Mouse (Mus musculus) gastrocnemius, adult 8-10 months (tissue): Measurements from ENCODE around the gene Cd163l1. TPM values are rescaled to one million over a fixed set of nuclear protein-coding genes. Genes with fewer than 3 reads are reported as not detected.

ENCODE experiments used
- DNase-seq, 2 experiments: peaks; one replicate each; pipeline ENCODE4 v3.0.0; 2022; ENCODE audit warnings: low spot score in 2 of 2
- total RNA-seq, 4 experiments: library from RNA; stranded (reverse); gene quantifications; 2 replicates each; pipeline ENCODE4 v1.2.4; 2022

Cd163l1 gene
- total RNA-seq, 4 experiments from 2014 or later = not detected

DNA sequence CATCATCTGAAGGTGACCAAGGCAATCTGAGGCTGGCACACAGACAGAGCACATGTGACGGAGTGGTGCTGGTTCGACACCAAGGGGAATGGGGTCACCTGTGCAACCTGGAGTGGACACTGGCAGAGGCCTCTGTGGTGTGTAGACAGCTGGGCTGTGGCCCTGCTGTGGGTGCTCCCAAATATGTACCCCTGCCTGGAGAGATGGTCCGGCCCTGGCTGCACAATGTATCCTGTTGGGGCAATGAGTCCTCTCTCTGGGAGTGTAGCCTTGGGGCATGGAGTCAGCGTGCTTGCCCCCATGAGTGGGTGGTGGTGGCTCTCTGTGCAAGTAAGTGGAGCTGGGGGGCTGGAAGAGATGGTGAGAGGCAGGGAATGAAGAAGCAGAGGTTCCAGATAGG lies 2.3 kb downstream of the Cd163l1 start:
- DNase-seq = no peak

DNA sequence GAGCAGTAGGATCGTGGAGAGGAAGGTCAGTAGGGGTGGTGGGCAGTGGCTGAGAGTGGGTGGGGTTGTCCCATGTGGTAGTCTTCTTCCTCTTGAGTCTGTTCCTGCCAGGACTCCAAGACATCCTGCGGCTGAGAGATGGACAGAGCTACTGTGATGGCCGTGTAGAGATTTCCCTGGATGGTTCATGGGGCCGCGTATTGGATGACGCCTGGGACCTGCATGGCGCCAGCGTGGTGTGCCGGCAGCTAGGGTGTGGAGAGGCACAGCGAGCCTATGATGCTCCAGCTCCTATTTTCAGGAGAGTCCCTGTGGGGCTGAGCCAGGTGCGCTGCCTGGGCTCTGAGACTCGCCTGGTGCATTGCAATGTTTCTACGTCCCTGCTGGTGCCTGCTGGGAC lies 6.1 kb downstream of the Cd163l1 start:
- no peak for DNase-seq

DNA sequence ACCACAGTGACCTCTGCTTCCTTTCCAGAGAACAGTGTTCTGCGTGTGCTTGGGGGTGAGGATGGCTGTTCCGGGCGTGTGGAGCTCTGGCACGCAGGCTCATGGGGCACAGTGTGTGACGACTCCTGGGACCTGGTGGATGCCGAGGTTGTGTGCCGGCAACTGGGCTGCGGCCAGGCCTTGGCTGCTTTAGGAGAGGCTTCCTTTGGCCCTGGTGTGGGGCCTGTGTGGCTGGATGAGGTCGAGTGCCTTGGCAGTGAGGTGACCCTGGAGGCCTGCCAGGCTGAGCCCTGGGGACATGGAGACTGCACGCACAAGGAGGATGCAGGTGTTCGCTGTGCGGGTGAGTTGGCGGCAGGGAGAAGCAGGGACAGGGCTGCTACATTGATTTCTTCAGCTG lies 10.4 kb downstream of the Cd163l1 start:
- DNase-seq = no peak

DNA sequence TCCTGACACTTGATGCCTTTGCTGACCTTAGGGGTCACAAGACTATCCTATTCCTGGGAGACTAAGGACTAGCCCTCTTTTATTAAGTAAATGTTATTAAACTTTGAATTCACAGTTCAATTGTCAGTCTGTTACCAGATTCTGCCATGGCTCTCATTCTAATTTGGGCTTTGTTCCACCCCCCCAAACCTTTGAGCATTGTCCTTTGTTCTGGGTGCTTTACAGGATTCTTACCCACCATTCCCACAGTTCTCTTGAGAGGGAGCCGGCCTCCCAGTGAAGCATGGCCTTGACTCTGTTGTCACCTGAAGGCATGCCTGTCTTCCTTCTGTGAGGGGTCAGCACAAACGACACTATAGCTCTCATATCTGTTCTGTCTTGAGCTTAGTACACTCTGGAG lies 13.0 kb downstream of the Cd163l1 start:
- no peak for DNase-seq

DNA sequence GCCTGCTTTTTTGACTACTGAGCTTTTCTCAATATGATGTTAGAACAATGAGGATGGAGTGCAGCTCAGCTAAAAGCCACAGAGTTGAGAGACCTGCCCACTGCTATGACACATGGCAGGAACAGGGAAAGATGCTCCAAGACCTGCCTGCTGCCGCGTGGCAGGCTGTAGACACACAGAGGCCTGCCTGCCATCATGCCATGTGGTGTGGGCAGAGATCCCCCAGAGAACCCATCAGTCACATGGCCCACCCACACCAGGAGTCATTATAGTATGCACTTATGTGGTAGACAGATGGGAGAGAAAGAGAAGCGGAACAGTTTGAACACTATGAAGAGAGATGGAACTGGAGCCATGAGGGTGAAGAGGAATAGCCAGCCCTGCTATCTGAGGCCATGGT lies 15.6 kb downstream of the Cd163l1 start:
- DNase-seq = no peak

DNA sequence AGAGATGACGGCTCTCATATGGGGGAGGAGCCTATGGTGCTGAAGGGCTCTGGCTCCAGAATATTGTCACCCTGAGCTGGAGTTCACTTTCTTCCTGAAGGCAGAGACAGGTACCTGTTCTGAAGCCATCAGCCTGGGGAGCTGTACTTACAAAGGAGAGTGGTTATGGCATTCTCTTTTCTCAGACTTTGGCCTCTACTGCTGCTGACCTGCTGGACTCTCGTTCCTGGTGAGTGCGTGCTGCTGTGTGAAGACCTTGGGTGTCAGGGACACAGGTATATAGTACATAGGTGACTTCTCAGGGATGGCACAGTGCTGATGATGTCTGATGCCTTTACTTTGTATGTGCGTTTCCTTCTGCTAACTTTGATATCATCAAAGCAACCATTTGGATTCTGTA lies 29.1 kb downstream of the Cd163l1 start, which contains the start of gene 5830411N06Rik:
Gene 5830411N06Rik (plus strand): TSS at position 69 of the 400 bp plus-strand sequence.
- DNase-seq = no peak

DNA sequence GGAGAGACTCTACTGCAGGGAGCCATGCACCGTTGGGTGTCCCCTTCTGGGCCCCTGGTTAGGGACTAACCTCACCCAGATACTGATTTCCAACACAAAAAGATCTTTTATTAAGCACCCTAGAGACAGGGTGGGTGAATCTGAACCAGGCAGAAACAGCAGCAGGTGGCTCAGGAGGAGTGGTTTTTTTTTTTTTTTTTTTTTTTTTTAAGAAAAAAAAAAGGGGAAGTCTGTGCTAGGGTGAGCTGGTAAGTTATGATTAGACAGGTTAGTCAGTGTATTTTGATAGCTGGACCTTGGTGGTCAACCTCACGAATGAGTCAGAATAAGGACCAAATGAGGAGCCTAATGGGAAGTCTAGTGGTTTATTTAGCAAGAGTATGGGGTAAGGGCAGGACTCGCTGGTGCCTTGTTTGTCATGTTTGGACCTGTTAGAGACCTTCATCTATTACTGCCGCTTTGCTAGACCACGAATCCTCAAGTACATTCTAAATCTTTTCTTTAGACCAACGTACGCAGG lies 35.8 kb downstream of the Cd163l1 start:
- DNase-seq = no peak

Other genes starting within 250 kb of the Cd163l1 start
- not detected for gene 6430531B16Rik, start 239.5 kb upstream of the Cd163l1 start, total RNA-seq
- gene Adam8, start 225.7 kb upstream of the Cd163l1 start, total RNA-seq = under 1 TPM in 3 of 4 experiments, not detected in 1; 0.22 to 0.54 (median 0.39) TPM
- gene Zfp511, start 181.9 kb upstream of the Cd163l1 start, total RNA-seq = 10 to 100 TPM in 1 of 4 experiments, 1 to 10 TPM in 3; 6.1 to 11.2 (median 8.4) TPM
- 10 to 100 TPM; 19.9 to 22.3 (median 20.9) TPM for gene Tubgcp2, start 181.6 kb upstream of the Cd163l1 start, total RNA-seq
- not detected for gene Msx3, start 169.2 kb upstream of the Cd163l1 start, total RNA-seq
- gene Caly, start 135.7 kb upstream of the Cd163l1 start, total RNA-seq = under 1 TPM; 0.29 to 0.78 (median 0.47) TPM
- not detected for gene Prap1, start 124.9 kb upstream of the Cd163l1 start, total RNA-seq
- gene Fuom, start 115.8 kb upstream of the Cd163l1 start, total RNA-seq = 10 to 100 TPM; 28.9 to 41.2 (median 36.3) TPM
- 1 to 10 TPM; 1.5 to 4.3 (median 4.1) TPM for gene Paox, start 102.5 kb upstream of the Cd163l1 start, total RNA-seq
- gene Echs1, start 101.8 kb upstream of the Cd163l1 start, total RNA-seq = 100 to 1,000 TPM; 113 to 159 (median 136) TPM
- 10 to 100 TPM; 24.2 to 28.0 (median 25.1) TPM for gene Mtg1, start 80.7 kb upstream of the Cd163l1 start, total RNA-seq
- gene Sprn, start 63.4 kb upstream of the Cd163l1 start, total RNA-seq = under 1 TPM; 0.07 to 0.22 (median 0.16) TPM
- gene Olfr522, start 53.5 kb upstream of the Cd163l1 start, total RNA-seq = not detected
- gene Olfr523, start 45.0 kb upstream of the Cd163l1 start, total RNA-seq = not detected
- gene Olfr524, start 12.3 kb upstream of the Cd163l1 start, total RNA-seq = not detected
- not detected for gene 5830411N06Rik, start 29.0 kb downstream of the Cd163l1 start, total RNA-seq
- not detected for gene Olfr525, start 102.6 kb downstream of the Cd163l1 start, total RNA-seq
- gene Olfr527, start 115.8 kb downstream of the Cd163l1 start, total RNA-seq = not detected
- gene Olfr60, start 143.4 kb downstream of the Cd163l1 start, total RNA-seq = not detected
- not detected for gene Olfr530, start 158.1 kb downstream of the Cd163l1 start, total RNA-seq
- gene Olfr531, start 184.7 kb downstream of the Cd163l1 start, total RNA-seq = not detected
- not detected for gene Olfr532, start 203.4 kb downstream of the Cd163l1 start, total RNA-seq
- gene Olfr533, start 245.1 kb downstream of the Cd163l1 start, total RNA-seq = not detected